Mouse (Mus musculus) bone marrow macrophage, adult 2 months (primary cell): ENCODE measurements around the gene Tshz2.
"Not testable (repeated sequence)": the region's sequence is repeated elsewhere in the genome, so short reads cannot be mapped to it uniquely, and the experiment has no call there.

Experiments
- CTCF ChIP-seq: IDR thresholded peaks from 2 replicates; pipeline ENCODE4 v1.5.1; 2012; ENCODE audit warnings: low read depth, mild to moderate bottlenecking, low read length, moderate library complexity
- POLR2A ChIP-seq: IDR thresholded peaks from 2 replicates; pipeline ENCODE4 v1.6.1; 2012; ENCODE audit warnings: mild to moderate bottlenecking, low read depth, low read length, borderline replicate concordance

GRCm38 (mm10) chr2:169781671-169782070 lies 148.9 kb downstream of the Tshz2 start:
- not testable (repeated sequence) for TF ChIP-seq POLR2A, CTCF
